Mouse (Mus musculus) adrenal gland, postnatal 10 days (tissue): ENCODE data around the gene Sh3kbp1. TPM values are rescaled to one million over a fixed set of nuclear protein-coding genes. Genes with fewer than 3 reads are reported as not detected.
"Not testable (repeated sequence)": the region's sequence is repeated elsewhere in the genome, so short reads cannot be mapped to it uniquely, and the experiment has no call there.

Experiments used
- DNase-seq: peaks from one replicate; pipeline ENCODE4 v3.0.0; 2021; ENCODE audit warnings: mixed read lengths
- long read RNA-seq, 2 experiments: library from polyadenylated mRNA; stranded (forward); transcript quantifications; one replicate each; pipeline ENCODE4 v2.0.0; 2021
- total RNA-seq, 2 experiments: library from RNA; stranded (reverse); gene quantifications; 2 replicates each; pipeline ENCODE4 v1.2.3; 2021

Gene Sh3kbp1
- total RNA-seq = 10 to 100 TPM; 52.6 to 58.7 TPM
- long read RNA-seq, experiment 1, full-length matches to known transcripts = 7 of 16 reads
- long read RNA-seq, experiment 1, partial matches to known transcripts = 2 of 16 reads
- long read RNA-seq, experiment 1, other reads (novel, unspliced or antisense) = 7 of 16 reads
- long read RNA-seq, experiment 2, full-length matches to known transcripts = 13 of 33 reads
- long read RNA-seq, experiment 2, partial matches to known transcripts = 2 of 33 reads
- long read RNA-seq, experiment 2, other reads (novel, unspliced or antisense) = 18 of 33 reads

DNA sequence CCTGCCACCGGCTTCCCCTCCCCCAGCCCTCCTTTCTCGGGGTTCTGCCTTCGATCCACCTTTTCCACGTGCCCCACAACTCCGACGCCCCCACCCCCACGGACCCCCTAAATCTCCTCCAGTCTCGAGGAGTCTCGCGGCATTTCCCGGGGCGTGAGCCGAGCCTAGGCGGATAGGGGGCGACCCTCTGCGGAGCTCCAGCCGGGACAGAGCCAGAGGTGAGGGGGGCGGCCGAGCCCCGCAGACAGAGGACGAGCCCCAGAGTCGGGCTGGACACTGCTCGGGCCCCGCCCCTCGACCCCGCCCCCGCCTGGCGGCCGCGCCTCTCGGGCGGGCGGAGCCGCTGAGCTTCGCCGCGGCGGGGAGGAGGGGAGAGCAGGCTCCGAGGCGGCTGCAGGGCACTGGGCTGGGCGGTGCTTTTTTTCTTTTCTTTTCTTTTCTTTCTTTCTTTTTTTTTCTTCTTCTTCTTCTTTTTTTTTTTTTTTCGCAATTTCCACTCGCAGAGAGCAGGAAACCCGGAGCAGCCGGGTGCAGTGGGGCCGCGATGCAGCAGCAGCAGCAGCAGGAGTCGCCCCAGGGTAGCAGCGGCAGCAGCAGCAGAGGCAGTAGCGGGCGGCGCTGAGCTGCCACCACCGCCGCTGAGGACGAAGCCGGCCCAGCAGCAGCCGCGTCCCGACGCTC is at the start of gene Sh3kbp1:
Sh3kbp1 (plus strand) TSS at position 366 of the 681 bp plus-strand sequence.
- DNase-seq = peak; percentile 86

DNA sequence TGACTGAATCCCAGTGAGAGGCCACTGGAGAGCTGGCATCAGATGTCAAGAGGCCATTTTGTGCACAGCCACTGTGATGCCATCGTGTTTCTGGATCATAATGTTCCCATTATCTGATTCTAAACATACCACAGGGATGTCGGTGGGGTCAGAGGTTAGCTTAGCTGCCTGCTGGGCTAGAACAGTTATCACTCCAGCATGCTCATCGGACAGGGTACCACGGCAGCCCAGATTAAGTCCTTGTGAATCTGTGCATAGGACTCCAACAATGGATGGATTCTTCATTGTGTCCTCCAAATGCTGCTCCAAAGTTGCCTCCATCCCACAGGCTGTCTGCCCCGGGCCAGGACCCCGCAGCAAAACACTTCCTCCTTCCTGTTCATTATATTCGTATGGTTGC is 42.3 kb upstream of the Sh3kbp1 start:
- DNase-seq = not testable (repeated sequence)

DNA sequence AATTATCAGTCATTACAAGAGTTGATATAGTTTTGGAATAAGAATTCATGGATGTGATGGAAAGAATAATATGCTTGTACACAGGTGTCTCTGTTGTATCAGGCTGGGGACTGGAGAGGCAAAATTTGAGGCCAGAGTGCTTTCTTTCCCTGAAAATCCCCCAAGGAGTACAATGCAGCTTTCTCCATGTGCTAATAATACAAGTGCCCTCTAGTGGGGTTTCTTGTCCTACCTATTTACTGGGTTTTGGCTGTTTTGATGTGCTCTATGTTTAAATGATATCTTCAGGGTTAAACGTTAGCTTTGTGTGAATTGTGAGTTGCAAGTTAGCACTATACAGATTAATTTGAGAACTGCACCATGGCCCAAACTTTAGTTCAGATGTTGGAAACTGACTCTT is 35.4 kb upstream of the Sh3kbp1 start:
- no peak for DNase-seq

DNA sequence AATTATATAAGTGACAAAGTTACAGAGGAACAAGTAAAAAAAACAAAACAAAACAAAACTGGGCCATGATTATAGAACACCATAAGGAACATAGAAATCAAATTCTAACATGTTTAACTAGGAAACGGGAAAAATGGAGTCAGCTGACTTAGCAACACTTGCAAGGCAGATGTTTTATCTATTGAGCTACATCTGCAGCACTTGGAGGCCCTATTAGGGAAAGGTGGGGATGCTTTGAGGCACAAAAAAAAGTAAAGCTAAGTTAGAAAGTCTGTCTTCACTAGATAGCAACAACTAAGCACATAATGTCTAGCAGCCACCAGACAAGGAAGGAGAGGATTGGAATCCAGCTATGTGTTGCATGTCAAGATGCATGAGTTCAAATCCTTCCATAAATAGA is 29.6 kb upstream of the Sh3kbp1 start:
- DNase-seq = no peak

DNA sequence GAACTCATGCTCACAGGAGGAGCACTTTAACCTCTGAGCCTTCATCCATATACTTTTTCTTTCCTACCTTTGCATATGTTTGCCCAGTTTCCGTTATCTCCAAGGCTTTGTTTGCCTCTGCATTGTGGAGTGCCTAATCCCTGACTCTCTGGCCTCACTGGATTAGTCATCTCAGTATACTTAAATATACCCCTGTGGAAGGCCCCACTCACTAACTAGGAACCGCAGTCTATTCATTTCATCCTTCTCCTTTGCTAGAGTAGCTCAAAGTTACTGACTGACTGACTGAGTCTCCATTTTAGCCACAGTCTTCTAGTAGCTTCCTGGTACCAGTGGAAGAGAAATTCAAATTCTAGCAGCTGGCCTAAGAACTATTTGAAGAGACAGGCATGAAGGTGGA is 22.2 kb upstream of the Sh3kbp1 start:
- no peak for DNase-seq

DNA sequence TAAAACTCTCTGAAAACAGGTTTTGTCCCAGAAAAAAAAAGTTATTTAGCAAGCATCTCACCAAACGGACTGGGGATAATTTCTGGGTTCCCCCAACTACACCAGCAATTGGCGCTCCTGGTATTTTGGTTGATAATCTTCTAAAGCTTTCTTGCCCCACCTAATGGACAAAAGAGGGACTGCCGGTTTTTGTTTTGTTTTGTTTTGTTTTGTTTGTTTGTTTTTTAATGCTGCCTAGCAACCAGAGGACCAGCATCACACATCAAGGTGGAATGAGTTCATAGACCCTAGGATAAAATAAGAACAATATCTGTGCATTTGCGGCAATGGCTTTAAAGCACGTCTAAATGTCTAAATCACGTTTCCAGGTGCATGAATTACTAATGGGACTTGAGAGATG is 20.1 kb upstream of the Sh3kbp1 start:
- DNase-seq = peak; percentile 14

DNA sequence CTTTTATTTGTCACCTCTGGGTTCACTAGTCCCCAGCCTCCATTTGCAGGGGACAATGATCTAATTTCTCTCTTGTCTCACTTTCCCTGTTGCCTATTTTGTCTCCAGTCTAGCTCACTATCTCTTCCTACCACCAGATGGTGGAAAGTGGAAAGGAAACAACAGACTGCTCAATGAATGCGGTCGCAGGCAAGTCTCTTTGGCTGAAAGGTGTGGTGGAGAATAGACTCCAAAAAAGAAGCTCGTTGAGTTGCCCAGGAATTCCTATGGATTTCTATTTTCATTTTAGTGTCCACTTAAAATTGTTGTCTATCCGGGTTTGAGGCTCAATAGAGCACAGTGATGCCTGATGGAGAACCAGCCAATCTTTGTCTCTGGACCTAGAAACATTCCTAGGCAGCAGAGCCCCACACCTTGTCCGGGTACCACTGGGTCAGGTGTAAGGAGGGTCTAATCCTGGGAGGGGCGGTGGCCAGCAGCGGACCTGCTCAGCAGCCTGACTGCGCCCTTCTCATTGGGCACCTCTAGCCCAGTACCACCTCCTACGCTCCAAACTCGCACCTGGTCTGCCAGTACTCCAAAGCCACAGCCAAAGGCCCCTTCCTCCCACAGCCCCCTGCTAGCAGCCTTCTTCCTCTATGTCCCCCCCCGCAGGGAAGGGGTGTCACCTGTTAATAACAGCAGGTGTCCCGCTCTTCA is 715 bp upstream of the Sh3kbp1 start:
- peak; percentile 16 for DNase-seq

DNA sequence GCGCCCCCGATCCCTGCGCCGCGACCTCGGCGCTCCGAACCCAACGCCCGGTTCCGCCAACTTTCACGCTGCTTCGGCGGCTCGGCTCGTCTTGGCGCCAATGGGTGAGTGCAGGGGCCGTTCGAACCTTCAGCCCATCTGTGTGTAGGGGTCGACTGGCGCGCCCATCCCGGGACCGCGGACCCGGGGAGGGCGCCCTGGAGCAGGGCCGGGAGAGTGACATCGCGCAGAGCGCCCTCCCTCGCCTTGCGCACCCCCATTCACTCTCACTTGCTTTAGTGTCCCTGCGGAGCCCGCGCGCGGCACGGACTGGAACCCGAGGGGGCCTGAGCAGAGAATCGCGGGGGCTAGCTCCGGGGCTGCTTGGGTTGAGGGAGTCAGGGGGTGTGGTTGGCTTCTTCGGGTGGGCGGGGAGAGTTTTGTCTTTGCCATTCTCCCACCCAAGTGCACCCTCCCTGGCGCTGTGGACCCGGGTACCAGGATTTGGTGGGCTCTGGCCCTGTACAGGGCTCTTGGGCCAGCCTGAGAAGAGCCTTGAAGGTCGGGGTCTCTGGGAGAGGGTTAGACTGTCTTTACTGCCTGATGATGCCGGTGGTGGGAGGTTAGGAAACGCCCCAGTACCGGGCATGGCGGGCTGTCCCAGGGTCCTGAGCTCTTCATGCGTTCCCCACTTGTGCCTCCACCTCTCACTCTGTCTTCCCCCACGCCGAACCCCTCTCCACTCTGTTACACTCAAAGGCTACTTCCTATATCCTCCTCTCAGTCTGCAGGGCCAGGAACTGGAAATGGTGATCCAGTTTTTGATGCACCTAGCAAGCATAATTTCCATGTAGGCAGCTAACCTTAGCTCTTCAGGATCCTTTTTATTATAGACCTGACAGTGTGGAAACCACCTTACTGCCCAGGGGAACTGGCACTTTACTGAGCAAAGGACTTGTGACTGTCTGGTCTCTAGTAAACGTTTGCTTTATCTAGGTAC is 805 bp downstream of the Sh3kbp1 start:
- DNase-seq = peak; percentile 42

DNA sequence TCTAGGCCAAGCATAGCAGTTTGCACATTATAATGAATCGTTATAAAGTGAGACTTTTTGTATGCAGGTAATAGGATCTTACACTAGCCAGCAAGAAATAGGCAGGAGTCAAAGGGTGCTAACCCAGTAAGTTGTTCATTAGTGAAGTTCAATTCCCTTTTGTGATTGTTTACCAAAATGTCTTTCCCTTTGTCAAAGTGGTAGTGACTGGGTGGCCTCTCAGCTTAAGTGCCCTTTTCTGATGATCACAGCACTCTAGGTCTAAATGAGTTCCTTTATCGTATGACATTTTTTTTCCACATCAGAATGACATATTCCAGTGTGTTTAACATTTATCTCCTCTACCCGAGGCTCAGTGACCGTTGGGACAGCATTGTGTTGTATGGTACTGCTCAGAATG is 1.6 kb downstream of the Sh3kbp1 start:
- no peak for DNase-seq

DNA sequence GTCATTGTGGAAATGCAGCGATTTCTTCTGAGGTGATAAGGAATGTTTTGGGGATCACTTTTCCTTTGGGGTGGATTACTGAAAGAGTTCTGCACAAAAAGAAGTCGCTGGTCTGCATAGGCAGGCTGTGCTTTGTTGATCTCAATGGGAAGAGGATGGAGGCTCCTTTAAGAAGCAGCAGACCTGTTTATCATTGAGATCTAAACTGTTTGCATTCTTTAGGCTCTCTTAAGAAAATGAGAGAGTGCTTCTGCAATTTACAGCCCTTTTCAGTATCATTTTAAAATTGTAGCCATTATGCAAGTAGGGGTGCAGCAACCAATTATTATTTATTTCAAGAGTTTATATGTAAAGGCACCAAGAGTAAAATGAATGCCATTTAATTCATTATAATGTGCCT is 2.1 kb downstream of the Sh3kbp1 start:
- no peak for DNase-seq

DNA sequence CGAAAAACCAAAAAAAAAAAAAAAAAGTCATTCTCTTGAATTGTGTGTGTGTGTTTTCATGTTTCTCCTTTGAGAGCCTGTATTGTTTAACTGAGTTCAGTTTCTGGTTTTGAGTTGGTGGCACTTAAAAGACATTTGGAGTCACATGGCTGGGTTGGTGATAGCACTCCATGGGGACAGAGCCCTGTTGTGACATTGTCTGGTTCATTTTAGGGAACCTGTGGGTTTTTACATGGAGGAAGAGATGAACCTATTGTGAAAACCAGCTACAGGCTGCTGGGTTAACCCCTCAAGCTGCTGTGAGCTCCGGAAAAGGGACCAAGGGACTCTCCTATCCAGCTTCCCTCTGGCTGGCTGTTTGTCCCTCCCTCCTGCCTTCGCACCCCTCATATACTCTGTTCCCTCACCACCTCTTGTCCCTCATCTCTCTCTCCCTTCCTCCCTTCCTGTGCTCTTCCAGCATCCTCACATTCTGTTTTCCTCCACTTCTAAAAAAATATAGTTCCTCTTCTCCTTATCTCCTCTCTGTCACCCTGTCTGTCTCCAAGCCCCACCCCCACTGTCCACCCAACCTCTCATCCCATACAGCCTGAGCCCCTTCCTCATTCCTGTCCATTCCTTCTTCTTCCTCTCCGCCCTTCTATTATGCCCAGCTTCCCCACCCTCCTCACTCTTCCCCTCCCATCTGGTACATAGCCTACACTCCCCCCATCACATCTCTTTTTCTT is 11.6 kb downstream of the Sh3kbp1 start:
- DNase-seq = no peak

DNA sequence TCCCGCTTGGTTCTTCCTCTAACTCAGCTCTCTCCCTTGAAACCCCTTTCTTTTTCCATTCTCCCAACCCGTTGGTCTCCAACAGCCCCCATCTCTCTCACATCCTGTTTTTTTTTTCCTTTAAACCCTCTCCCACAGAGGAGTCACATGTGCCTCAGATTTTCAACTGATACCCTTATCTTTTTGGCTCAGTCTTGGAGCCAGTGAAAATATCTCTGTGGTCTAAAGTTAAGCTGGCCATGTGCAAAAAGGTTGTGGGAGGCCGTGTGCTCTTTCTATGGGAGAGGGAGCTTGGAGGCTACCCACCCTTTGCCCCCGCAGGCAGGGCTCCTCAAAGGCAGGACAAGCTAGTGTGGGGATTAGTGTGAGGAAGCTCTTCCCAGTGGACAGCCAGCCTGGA is 12.9 kb downstream of the Sh3kbp1 start:
- no peak for DNase-seq

DNA sequence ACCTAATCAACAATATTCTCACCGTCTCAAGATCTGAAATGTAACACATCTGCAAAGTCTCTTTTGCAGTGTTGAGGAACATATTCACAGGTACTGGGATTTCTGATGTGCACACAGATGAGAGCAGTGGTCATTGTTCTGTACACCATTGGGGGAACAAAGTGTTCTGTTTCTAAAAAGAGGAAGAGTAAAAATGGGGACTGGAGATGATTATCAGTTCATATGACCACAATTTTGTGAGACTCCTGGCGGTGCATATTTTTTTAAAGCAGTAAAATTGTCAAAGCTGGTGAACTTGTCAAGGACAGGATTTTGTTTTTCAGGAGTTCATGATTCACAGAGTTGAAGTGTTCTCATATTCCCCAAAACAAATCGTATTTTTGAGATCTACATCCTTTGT is 18.2 kb downstream of the Sh3kbp1 start:
- no peak for DNase-seq

DNA sequence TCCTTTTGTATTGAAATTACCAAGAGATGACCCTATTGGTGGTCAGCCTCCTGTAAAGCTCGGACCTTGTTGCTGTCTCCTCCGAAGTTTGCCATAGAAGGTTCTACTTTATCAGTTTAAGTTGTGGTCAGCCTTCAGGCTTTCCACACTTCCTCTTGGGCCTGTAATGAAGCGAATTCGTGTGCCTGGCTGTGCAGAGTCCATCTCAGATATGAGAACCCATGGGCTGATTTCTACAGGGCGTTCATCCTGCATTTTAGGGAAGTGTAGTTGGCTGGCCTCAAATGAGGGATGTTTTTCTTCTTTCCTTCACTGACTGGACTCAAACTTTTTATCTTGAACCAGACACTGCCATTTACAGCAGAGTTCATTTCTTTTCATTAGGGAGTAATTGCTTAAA is 20.5 kb downstream of the Sh3kbp1 start:
- no peak for DNase-seq

DNA sequence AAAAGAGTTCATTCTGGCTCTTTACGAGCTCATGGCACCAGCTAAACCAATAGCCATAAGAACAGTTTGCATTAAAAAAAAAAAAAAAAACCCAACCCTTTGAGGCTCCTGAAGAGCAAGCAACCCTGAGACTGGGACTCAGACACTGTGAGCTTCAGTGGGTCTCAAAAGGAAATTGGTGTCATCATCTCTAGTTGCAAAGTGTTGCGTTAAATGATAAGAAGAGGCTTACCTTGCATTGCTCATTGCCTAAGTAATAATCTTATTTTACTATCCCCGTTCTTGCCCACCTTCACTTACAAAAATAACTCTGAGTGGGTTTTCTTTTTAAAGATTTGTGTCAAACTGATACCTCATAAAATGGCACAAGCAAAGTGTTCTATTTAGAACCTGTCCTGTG is 21.5 kb downstream of the Sh3kbp1 start:
- DNase-seq = no peak

DNA sequence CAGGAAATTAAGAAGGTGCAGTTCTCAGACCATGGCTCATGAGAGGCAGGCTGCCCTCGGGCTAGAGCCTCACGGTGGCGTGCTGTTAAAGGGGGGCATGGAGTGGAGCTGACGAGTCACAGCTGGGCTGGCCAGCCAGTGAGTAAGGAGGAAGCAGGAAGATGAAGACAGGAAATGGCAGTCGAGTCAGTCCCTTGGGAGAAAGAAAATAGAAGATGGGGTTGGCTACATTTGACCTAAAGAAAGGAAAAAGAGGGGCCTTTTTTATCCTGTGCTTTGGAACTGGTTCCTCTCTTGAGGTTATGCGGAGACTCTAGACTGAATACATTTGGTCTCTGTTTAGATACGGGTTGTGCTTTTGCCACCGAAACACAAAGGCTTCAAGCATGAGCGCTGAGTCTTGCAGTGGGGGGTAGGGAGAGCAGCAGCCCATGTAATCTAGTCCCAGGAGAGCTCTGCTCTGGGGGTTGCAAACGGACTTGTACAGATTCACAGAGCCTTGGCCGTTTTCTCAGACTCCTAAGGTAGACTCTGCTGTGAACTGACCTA is 23.1 kb downstream of the Sh3kbp1 start:
- DNase-seq = no peak

DNA sequence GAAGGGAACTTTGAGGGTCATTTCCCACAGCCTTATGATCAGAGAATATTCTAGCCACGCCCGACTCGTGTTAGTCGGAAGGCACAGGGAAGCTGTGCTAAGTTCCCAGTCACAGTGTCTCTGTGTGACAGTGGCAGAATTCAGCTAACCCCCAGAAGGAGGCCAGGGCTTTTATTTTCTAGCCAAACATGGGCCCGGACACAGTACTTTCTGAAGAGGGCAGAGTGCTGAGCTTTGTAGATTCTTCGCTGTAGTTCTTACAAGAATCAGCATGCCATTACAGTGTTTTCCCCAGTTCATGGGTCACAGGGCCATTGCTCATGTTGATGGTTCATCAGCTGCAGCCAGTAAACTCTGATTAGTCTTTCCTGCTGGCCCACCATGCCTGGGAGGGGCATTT is 23.7 kb downstream of the Sh3kbp1 start:
- DNase-seq = no peak

DNA sequence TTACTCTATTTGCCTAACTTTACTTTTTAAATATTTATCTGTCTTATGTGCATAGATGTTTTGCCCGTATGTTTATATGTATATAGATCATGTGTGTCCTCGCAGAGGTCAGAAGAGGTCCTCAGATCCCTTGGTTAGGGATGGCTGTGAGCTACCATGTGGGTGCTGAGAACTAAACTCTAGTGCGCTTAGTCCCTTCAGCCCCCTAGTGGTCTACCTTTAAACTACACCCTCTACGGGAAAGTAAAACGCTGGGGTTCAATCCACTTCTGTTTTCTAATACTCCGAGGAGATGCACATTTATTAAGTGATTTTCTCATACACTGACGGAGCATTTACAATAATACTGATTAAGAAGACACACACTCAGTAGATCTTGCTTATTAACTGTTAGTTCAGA is 44.3 kb downstream of the Sh3kbp1 start:
- DNase-seq = no peak

DNA sequence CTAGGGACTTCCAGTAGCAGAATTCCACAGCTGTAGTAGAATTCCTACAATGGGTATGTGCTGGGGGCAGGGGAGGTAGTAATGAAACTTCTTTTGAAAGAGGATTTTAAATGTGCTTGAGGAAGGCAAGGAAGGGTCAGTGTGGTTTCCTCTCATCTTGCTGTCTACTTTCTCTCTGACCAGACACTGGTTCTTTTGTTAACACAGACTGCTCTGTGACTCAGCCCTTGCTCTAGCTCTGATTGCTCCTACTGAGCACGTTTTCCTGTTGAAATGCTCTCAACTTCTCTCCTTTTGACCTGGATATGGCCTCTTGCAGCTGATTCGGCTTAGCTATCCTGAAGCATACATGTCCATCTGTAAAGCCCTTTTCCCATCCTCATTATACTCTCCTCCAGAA is 45.4 kb downstream of the Sh3kbp1 start:
- DNase-seq = no peak

DNA sequence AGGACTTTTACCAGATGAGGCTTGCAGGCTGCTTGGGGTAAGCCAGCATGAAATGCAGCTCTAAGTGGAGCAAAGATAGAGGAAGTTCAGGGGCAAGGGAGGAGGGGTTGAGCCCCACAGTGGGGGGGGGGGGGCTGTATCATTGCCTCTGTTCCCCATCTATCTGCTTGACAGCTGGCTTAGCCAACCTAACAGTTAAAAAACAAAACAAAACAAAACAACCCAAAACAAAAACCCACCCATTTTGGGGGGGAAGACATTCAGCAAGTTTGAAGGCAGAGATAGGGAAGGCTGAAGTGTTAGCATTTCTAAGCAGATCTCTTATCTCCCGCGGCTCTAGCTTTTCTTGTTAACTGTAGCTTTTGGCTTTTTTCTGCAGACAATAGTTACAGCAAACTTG is 49.2 kb downstream of the Sh3kbp1 start:
- DNase-seq = no peak

DNA sequence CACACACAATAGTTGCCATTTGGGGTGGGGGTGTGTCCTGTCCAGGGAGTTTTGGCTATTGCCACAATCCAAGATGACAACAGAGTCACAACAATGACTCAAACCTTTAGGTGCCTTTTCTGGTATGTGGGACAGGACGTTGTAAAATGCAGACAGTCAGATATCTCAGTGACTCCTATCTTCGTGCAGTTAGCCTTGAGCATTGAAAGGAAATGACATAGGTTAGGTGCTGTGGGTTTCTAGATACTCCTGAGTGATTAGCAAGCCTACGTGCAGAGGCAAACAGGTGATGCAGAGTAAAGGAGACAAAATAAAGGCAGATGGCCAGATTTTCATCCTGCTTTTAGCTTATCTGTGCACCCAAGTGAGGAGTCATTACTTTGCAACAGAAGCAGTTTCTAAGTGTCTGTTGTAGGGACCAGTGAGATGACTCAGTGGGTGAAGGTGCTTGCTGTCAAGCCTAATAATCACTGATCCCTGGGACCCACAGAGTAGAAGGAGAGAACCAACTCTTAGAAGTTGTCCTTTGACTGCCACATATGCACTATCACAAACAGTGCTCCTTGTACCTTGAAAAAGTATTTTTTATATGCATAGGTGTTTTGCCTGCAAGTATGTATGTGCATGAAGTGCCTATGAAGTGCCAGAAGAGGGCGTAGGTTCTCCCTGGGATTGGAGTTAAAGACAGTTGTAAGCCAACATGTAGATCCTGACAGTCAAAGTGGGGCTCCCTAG is 50.7 kb downstream of the Sh3kbp1 start:
- no peak for DNase-seq
